Mouse (Mus musculus) lung, postnatal 25 days (tissue): Measurements from ENCODE around the gene Mbtps2.
A peak's percentile ranks its signal among the peaks of the same experiment; 100 is the strongest.

Experiments
- DNase-seq: peaks from one replicate; pipeline ENCODE4 v3.0.0; 2022; ENCODE audit warnings: low spot score

Mbtps2 gene

GRCm38 (mm10) chrX:157598186-157598996 is at the start of gene Mbtps2:
Gene Mbtps2, minus strand, starts transcription at chrX:157598715.
- DNase-seq, result peak; percentile 39

DNA sequence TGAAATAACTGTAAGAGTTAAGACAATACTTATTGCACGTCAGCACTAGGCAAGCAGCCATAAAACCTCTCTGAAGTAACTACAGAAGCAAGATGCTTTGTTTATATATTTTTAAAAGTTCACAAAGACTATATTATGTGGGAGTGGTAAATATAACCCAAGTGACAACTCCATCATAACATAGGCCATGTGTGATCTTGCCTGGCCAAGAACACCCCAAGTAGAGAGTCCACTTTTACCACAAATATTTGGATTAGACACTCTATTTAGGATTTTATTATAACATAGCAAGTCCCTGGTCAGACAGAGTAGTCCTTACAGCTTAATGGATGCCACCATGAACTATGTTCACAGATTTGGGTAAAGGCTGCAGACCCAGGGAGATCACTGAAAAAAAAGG is 47.9 kb upstream of the Mbtps2 start:
- no peak for DNase-seq

GRCm38 (mm10) chrX:157644700-157645099 is 46.2 kb upstream of the Mbtps2 start:
- no peak for DNase-seq

GRCm38 (mm10) chrX:157644300-157644699 is 45.8 kb upstream of the Mbtps2 start:
- DNase-seq, result peak; percentile 32

GRCm38 (mm10) chrX:157642856-157643255 is 44.3 kb upstream of the Mbtps2 start:
- DNase-seq, result no peak

DNA sequence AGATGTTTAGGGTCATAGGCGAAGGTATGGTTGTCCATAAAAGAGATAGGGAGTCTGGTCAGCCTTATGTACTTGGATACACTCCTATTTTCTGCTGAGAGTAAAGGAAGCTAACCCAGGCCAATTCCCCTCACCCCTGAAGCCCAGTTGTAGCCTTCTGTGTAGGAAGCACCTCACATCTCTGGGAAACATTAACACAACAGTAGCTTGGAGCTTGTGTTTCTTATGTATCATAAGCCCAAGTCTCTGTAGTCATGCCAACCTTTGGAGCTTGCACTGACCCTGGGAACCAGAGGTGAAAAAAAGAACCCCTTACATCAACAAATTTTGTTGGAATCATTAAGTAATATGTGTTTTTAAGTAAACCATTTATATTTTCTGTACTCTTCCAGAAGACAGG is 38.7 kb upstream of the Mbtps2 start:
- DNase-seq, result no peak

DNA sequence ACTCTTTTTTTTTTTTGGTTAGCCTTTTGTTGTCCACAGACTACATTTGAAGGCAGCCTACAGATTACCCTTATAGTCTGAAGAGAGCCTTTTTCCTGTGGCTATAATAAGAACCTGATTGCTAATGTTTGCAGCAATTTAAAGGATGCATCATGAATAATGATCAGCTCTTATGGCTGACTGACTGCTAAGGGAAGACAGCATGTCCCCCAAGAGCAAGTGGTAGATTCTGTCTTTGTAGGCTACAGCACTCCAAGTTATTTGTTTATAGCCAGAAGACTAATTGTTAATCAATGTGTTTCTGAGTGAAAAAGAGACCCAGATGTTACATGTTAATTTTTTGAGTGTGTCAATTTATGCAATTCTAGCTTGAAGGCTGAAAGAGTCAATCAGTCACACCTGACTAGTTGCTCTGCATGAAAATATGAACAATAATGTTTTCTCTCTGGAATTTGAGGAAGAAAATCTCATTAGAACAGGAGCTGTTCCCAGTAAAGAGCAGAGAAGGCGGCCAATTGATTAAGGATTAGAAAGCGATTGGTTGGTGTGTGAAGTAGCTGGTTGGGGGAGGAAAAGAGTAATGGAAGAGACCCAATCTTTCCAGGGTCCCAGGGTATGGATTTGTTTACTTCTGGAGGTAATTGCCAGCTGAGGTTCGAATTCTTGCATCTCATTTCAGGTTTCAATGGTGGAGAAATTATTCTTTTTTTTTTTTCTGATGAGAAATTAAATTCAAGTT is 35.3 kb upstream of the Mbtps2 start:
- DNase-seq, result no peak

GRCm38 (mm10) chrX:157630341-157630740 is 31.8 kb upstream of the Mbtps2 start:
- no peak for DNase-seq

- DNase-seq, result no peak
Observed at GRCm38 (mm10) chrX:157612894-157613293, 14.4 kb upstream of the Mbtps2 start.

- peak; percentile 7 for DNase-seq
Observed at GRCm38 (mm10) chrX:157601450-157601849, 2.9 kb upstream of the Mbtps2 start.

DNA sequence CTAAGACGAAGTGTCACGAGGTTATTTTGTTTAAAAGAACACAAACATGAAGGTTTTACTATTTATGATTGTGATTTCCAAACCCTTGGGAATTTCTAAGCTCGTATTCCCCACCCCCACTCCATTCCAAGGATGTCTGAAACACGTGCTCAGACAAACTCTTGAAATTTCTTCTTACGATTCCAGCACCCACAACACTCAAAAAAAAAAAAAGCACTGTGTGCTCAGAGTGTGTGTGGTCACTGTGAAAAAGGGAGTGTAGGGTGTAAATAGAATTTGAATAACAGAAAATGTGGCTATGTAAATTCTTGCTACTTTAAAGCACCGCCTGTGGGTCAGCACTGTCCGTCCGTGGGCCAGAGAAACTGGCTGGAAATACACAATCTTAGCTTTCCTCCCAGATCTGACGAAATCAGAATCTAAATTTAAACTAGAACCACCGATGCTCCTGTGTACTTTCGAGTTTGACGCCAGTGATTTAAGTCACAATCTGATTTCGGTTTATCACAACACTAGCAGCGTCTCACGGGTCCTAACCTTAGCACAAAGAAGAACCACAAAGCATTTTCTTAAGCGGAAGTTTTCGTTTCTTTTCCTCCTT is 830 bp downstream of the Mbtps2 start:
- peak; percentile 15 for DNase-seq

DNA sequence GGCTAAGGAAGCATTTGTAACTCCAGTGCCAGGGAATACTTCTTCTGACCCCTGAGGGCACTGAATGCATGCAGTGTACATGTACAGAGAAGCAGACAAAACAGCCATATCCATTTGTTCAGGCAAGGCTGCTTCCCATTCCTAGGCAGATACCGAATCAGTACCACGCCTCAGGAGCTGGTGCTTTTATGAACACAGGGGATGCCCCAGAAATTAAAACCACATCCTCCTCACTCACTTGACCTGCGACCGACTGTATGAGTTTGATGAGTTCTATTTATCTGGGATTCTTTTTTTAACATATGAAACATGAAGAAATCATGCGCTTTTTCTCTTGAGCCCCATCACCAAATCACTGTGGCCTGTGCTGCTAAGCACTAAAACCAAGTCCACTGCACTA is 1.7 kb downstream of the Mbtps2 start:
- no peak for DNase-seq

- no peak for DNase-seq
Observed at GRCm38 (mm10) chrX:157595927-157596326, 2.6 kb downstream of the Mbtps2 start.

GRCm38 (mm10) chrX:157594606-157595005 is 3.9 kb downstream of the Mbtps2 start:
- DNase-seq, result no peak

GRCm38 (mm10) chrX:157587001-157587400 is 11.5 kb downstream of the Mbtps2 start:
- DNase-seq, result no peak

GRCm38 (mm10) chrX:157586397-157586796 is 12.1 kb downstream of the Mbtps2 start:
- no peak for DNase-seq

DNA sequence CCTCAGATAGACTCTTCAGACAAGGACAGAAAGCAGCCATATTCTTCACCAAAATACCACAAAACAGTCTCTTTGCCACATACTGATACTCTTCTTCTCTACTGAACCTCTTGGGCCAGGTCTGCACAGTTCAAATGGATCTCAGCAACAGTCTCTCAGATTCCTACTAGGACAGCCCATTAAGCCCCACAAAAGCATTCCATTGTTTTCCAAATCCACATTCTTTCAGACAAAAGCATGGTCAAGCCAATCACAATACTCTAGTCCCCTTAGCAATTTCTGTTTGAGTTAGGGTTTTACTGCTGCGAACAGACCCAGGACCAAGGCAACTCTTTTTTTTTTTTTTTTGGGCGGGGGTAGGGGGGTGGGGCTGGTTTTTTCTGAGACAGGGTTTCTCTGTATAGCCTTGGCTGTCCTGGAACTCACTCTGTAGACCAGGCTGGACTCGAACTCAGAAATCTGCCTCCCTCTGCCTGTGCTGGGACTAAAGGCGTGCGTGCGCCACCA is 19.4 kb downstream of the Mbtps2 start:
- DNase-seq, result no peak

DNA sequence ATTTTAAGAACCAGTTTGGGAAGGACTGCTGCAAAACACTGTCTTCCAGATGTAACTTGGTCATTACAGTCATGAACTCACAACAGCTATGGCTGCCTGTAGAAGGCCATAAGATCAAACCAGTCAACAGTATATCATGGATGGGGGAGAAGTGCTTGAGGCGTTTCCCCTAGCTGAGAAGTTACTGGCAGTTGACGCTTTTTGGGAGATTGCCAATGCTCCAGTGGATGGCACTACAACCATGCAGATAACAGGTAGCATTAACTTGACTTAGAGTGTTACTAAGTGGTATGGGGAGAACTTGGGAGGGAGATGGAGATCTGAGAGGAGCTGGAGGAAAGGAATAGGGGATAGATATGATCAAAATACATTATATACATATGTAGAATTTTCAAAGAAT is 23.8 kb downstream of the Mbtps2 start:
- no peak for DNase-seq

DNA sequence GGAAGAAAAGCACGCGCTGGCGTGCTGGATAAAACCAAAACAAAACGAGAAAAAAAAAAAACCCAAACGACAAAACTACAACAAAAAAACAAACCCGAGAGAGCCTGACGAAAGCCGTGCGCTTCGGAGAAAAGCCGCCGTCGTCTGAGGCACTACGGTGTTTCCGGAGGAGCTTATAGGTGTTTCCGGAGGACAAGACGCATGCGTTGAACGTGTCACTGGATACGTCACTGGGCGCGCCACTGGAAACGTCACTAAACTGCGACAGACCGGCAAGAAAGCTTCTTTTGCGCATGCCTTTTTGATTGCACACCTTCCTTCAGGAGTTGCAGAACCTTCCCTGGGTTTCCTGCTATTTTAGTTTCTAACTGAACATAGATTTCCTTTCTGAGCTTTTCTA is 29.7 kb downstream of the Mbtps2 start, which contains the start of gene Yy2:
Gene Yy2, minus strand, starts transcription at position 146 of the 400 bp plus-strand sequence.
- no peak for DNase-seq

DNA sequence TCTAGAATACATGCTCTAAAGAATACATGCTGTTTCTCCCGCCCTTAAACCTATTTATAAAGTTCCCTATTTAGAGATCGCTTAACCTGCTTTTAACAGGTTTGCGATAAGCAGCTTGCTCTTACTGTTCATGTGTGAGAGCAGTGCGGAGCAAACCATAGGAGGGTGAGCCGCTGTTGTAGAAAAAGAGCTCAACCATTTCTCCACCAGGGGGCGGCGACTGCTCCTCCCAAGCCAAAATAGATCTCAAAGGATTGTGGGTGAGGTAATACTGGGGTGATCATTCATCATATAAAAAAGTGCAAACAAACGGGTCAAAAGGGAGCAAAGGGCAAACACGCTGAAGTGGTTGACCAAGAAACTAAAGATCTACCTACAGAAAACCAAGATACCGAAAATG is 34.7 kb downstream of the Mbtps2 start:
- DNase-seq, result no peak

DNA sequence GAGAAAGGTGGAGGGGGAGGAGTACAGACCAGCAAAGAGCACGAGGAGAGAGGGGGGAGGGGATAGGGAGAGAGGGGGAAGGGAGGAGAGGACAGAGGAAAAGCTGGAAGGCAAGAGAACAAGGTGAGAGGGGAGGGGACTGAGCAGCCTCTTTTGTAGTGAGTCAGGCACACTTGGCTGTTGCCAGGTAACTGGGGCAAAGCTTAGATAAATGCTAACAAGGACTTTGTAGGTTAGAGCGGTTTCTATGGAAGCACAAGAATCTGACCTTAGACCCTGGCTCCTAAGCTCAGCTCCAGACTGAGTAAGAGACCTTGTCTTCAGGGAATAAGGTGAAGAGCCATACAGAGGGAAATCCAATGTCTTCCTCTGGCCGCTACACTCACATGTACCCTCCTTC is 51.4 kb downstream of the Mbtps2 start:
- DNase-seq, result peak; percentile 12

DNA sequence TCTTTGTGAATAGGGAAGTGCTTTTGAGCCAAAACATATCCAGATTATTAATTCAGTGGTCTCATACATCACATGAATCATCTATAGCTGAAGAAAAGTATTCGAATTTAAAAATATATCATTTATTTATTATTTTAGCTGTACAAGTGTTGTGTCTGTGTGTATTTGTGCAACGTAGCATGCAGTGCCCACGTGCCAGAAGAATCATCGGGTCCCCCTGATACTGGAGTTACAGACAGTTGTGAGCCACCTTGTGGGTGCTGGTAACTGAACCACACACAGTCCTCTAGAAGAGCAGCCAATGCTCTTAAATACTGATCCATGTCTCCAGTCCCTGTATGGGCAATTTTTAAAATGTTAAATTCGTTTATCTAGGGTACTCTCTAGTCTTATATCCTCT is 92.1 kb downstream of the Mbtps2 start:
- no peak for DNase-seq

GRCm38 (mm10) chrX:157504506-157504905 is 94.0 kb downstream of the Mbtps2 start:
- DNase-seq, result no peak
